Mouse (Mus musculus) forebrain, embryonic 12.5 days (tissue): ENCODE measurements at regions not wholly inside any gene's neighbourhood (a gene's known extent, or its start where the extent isn't known, plus 50 kb on each side); places are given as distances from the start of the nearest gene placed in this dataset.

Source experiments
- ATAC-seq: fragments of 200-750 bp; cut with Nextera tagmentation; 2 replicates; pipeline ENCODE4 v1.8.0; 2017; ENCODE audit warnings: moderate TSS enrichment; ENCODE audit not compliant: low FRiP score
- H3K27ac ChIP-seq: fragments of 300-500 bp; sonication (generic); 2 replicates; pipeline ENCODE4 v1.5.1; 2016; ENCODE audit warnings: mild to moderate bottlenecking
- H3K27me3 ChIP-seq: fragments of 300-500 bp; sonication (generic); 2 replicates; pipeline ENCODE4 v1.6.1; 2016; ENCODE audit warnings: mild to moderate bottlenecking
- H3K36me3 ChIP-seq: fragments of 300-500 bp; sonication (generic); replicated peaks from 2 replicates; pipeline ENCODE4 v1.6.1; 2016; ENCODE audit warnings: mild to moderate bottlenecking
- H3K4me1 ChIP-seq: fragments of 300-500 bp; sonication (generic); 2 replicates; pipeline ENCODE4 v1.6.1; 2016
- H3K4me2 ChIP-seq: fragments of 300-500 bp; sonication (generic); 2 replicates; pipeline ENCODE4 v1.6.1; 2016; ENCODE audit warnings: mild to moderate bottlenecking, moderate library complexity
- H3K4me3 ChIP-seq: fragments of 300-500 bp; sonication (generic); replicated peaks from 2 replicates; pipeline ENCODE4 v1.5.1; 2016; ENCODE audit warnings: mild to moderate bottlenecking
- H3K9ac ChIP-seq: fragments of 300-500 bp; sonication (generic); 2 replicates; pipeline ENCODE4 v1.6.1; 2016; ENCODE audit warnings: mild to moderate bottlenecking
- H3K9me3 ChIP-seq: fragments of 300-500 bp; sonication (generic); 2 replicates; pipeline ENCODE4 v1.6.1; 2016
- WGBS: fragments of 180-500 bp; shearing (Covaris S2); methylation state at CpG from one replicate; pipeline ENCODE4 v1.1.7; 2016; 5-methylcytosine and 5-hydroxymethylcytosine counted together

DNA sequence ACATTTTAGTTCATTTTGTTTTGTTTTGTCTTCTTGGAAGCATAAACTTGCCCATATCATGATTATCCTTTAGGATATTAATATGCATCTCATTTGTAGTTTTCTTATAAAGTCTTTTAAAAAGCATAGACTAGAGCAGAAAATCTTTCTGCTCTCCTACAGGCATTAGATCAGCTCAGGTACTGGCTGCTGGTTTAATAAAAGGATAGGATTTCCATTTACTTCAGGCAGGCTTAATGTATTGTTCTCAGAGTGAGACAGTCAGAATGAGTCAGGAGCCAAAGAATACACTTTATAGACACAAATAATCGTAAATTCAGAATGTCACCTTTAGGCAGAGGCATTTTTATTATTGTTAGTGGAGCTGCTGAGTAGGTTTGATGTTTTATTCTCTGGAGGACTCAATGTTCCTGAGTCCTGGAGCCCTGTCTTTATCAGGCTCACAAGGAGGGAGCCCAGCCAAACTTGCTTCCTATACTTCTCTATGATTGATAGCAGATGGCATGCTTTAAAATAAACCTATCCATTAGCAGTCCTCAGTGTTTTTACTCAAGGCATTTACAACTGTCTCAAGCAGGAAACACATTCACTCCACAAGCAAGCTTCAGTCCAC is 469.5 kb upstream of the Zeb2 start:
- H3K4me3 ChIP-seq, result no peak overlapping the region
- H3K27ac ChIP-seq, result no peak overlapping the region
- H3K4me1 ChIP-seq, result no peaks in the 10 kb centered on the region
- no peak for ATAC-seq
- no peaks in the 10 kb centered on the region for H3K9me3 ChIP-seq
- H3K4me2 ChIP-seq, result no peak overlapping the region
- H3K9ac ChIP-seq, result no peak overlapping the region
- no peaks in the 10 kb centered on the region for H3K27me3 ChIP-seq
- WGBS, result 72% methylated on average over 1 of the region's 1 CpGs
- H3K36me3 ChIP-seq, result no peaks in the 10 kb centered on the region

DNA sequence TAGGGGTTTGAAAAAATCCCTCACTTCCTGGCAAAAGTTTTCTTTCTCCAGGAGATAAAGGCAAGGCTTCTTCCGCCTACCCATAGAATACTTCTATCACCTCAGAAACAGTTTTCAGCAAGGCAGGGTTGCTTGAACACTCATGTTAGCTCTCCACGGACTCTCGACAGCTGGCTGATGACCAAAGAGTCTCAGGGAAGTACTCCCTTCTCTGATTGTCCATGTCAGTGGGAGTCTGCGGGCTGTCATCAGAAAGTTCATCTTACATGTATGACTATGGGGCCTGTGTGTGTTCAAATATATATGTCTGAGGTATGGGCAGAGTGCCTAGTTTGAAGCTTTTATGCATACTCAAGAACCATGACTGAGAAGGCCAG is 464.3 kb upstream of the Zeb2 start:
- Histone ChIP-seq H3K27ac (no peak overlapping the region), H3K4me1 (no peaks in the 10 kb centered on the region), H3K9me3 (no peaks in the 10 kb centered on the region), H3K27me3 (no peaks in the 10 kb centered on the region), H3K4me2 (no peak overlapping the region), H3K36me3 (no peaks in the 10 kb centered on the region), H3K9ac (no peak overlapping the region), H3K4me3 (no peak overlapping the region)
- WGBS, result 90% methylated on average over 4 of the region's 4 CpGs
- ATAC-seq, result no peak

DNA sequence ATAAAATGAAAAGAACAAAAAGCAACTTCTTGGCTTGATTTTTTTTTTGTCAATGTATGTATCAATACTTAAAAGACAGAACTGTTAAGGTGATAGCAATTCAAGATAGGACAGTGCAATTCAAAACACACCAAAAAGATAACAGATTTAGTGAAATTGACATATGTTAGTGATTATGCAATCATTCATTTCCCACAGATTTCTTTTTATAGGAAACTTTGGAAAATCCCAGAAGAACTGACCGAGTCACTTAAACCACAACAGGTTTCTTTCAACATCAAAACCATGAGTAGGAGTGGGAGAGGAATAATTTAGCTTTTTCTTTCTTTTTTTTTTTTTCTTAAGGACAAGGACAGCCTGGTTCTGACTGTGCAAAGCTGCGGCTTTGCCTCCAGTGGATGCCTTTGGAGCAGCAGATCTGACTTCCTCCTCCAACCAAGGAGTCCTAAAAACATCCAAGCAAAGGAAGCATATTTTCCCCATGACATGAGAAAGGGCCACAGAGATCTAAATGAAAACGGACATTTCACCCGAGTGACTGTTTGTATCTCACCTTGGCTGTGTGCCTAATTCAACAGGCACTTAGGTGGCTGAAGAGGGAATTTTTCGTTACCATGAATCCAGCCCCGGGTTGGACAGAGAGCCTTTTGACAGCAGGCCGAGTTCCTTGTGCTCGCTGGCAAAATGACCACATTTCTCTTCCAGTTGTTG is 463.8 kb upstream of the Zeb2 start:
- no peaks in the 10 kb centered on the region for H3K4me1 ChIP-seq
- no peaks in the 10 kb centered on the region for H3K27me3 ChIP-seq
- no peak overlapping the region for H3K27ac ChIP-seq
- 78% methylated on average over 8 of the region's 8 CpGs for WGBS
- no peaks in the 10 kb centered on the region for H3K36me3 ChIP-seq
- H3K4me3 ChIP-seq, result no peak overlapping the region
- H3K4me2 ChIP-seq, result no peak overlapping the region
- ATAC-seq, result no peak
- H3K9me3 ChIP-seq, result no peaks in the 10 kb centered on the region
- no peak overlapping the region for H3K9ac ChIP-seq

DNA sequence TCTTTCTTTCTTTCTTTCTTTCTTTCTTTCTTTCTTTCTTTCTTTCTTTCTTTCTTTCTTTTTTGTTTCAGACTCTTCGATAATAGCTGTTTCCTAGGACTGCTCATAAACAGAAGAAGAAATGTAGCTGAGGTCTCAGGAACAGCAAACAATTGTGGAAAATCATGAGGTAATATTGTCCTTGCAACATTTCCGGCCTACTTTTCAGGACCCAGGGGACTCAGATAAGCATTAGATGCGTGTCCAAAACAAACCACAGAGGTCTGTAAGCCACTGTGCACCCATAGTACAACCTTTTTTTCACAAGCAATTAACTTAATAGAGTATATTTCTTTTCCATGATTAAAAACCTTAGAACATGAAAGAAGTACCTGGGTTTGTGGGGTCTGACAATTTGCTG is 455.7 kb upstream of the Zeb2 start:
- ATAC-seq, result no peak
- H3K4me2 ChIP-seq, result no peak overlapping the region

DNA sequence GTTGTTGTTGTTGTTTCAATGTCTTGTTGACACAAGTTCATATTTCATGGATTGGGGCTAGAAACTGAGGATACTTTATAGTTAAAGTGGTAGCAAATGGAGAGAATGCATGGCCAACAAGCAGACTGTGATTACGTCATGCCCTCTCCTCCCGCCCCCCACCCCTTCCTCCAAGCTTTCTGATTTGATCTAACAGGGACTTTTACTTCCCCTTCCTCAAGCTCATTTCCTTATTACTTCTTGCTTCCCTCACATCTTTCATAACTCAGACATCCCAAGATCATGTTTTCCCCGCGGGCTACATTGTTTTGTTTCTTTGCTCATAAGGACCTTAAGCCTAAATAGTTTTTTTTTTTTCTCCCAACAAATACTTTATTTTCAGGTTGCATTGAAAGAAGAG is 437.5 kb upstream of the Zeb2 start:
- Histone ChIP-seq H3K4me1 (no peaks in the 10 kb centered on the region), H3K4me2 (no peak overlapping the region), H3K27ac (no peak overlapping the region), H3K36me3 (no peaks in the 10 kb centered on the region), H3K27me3 (no peaks in the 10 kb centered on the region), H3K9me3 (no peaks in the 10 kb centered on the region), H3K4me3 (no peak overlapping the region), H3K9ac (no peak overlapping the region)
- 89% methylated on average over 4 of the region's 4 CpGs for WGBS
- no peak for ATAC-seq

More for the DNA sequence above, 455.7 kb upstream of the Zeb2 start:
- WGBS, result 95% methylated on average over 3 of the region's 3 CpGs
- Histone ChIP-seq H3K9ac (no peak overlapping the region), H3K27ac (no peak overlapping the region), H3K27me3 (no peaks in the 10 kb centered on the region), H3K9me3 (no peaks in the 10 kb centered on the region), H3K4me1 (no peaks in the 10 kb centered on the region), H3K36me3 (no peaks in the 10 kb centered on the region), H3K4me3 (no peak overlapping the region)

DNA sequence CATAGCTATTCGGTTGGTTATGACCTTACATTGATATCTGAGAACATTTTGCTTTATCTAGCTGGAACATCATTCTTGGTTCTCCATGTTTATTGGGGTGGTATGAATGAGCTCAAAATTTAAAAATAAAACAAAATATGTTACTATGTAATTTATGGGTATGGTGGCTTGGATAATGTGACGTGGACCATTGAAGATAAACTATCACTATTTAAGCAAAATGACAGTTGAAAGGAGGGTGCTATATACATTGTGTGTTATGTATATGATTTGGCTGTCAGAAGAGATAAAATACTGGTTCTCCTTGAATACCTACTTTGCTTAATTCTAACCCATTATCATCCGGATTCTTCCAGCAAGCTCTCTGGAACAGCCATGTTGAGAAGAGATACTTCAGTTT is 424.2 kb upstream of the Zeb2 start:
- WGBS, result 97% methylated on average over 3 of the region's 3 CpGs
- Histone ChIP-seq H3K4me1 (no peaks in the 10 kb centered on the region), H3K9ac (no peak overlapping the region), H3K4me3 (no peak overlapping the region), H3K27me3 (no peaks in the 10 kb centered on the region), H3K27ac (no peak overlapping the region), H3K4me2 (no peak overlapping the region), H3K9me3 (no peaks in the 10 kb centered on the region), H3K36me3 (no peaks in the 10 kb centered on the region)
- ATAC-seq, result no peak

DNA sequence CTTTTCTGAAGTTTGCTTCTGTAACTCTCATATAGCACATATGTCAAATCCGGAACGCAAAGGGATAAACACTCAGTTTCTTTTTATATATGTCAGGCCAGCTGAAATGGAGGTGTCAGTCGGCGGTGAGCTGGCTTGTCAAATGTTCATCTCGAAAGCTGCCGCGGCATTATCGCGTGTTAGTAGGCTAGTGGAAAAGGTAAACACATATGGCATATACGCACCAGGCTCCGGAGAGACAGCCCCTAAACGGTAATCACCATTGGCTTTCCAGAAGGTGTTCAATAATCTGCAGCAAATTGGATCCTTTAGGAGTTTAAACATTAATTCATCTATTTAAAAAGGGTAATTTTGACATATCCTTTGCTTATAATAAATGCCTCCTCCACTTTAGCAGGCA is 421.8 kb upstream of the Zeb2 start:
- H3K27ac ChIP-seq, result no peak overlapping the region

DNA sequence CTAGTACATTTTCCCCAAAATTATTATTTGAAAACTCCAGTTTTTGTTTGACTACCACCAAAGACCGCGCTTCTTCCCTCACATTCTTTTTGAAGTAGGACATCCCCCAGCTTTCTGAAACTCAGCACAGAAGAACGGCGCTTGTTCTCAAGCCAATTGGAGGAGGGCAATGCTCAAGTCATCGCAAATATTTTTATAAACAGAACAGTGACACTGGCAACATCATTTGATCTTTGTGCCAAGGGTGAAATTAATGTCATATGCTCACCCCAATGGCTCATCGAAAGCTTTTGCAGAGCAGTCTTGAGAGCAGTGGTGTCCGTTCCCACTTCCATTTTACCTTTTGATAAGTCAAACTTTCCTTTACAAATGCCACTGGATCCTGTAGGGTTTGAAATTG is 420.5 kb upstream of the Zeb2 start:
- H3K9me3 ChIP-seq, result no peaks in the 10 kb centered on the region
- H3K36me3 ChIP-seq, result no peaks in the 10 kb centered on the region
- 92% methylated on average over 7 of the region's 7 CpGs for WGBS
- H3K27me3 ChIP-seq, result no peaks in the 10 kb centered on the region
- no peak overlapping the region for H3K4me3 ChIP-seq
- ATAC-seq, result no peak
- no peak overlapping the region for H3K9ac ChIP-seq
- no peak overlapping the region for H3K4me2 ChIP-seq
- no peaks in the 10 kb centered on the region for H3K4me1 ChIP-seq
- no peak overlapping the region for H3K27ac ChIP-seq

More for the DNA sequence above, 421.8 kb upstream of the Zeb2 start:
- no peak for ATAC-seq
- Histone ChIP-seq H3K9me3 (no peaks in the 10 kb centered on the region), H3K4me2 (no peak overlapping the region), H3K9ac (no peak overlapping the region), H3K4me1 (no peaks in the 10 kb centered on the region), H3K36me3 (no peaks in the 10 kb centered on the region), H3K27me3 (no peaks in the 10 kb centered on the region), H3K4me3 (no peak overlapping the region)
- 88% methylated on average over 12 of the region's 12 CpGs for WGBS

DNA sequence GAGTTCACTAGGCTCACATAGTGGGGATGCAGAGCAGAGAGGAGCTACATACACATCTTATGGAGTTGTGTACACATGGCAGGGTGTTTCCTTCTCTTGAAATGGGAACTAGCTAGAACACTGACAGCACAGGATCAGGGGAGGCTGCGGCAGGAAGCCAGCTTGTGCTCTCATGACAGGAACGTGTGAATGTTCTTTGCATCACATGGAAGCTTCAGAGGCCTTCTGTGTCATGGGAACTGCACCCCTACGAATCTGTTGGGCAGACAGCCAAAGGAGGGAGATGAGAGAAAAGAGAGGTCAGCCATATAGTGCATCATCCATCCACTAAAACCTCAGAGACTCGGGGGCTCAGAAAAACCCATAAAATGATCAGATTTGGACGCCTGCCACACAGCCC is 417.6 kb upstream of the Zeb2 start:
- 80% methylated on average over 5 of the region's 5 CpGs for WGBS
- Histone ChIP-seq H3K9me3 (no peaks in the 10 kb centered on the region), H3K27me3 (no peaks in the 10 kb centered on the region), H3K27ac (no peak overlapping the region), H3K4me1 (no peaks in the 10 kb centered on the region), H3K9ac (no peak overlapping the region), H3K4me2 (no peak overlapping the region), H3K4me3 (no peak overlapping the region), H3K36me3 (no peaks in the 10 kb centered on the region)
- no peak for ATAC-seq

DNA sequence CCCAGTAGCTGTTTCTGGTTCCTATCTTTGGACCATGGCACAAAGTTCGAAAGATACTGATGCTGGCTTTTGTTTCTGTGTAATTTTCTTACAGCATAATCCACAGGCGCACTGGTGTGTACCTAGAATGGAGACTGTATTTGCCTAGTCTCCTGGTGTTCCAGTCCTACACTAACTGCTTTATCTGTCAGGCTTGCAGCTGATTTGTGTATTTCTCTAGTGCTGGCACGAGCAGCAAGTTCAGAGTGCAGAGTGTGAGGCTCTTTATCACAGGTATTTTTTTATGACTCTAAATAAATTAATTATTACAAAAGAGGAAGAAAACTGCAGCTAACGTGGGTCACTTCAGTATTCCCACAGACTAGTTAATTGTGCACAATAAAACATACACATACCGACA is 405.1 kb upstream of the Zeb2 start:
- 81% methylated on average over 5 of the region's 5 CpGs for WGBS
- Histone ChIP-seq H3K27me3 (no peaks in the 10 kb centered on the region), H3K4me3 (no peak overlapping the region), H3K9me3 (no peaks in the 10 kb centered on the region), H3K36me3 (no peaks in the 10 kb centered on the region), H3K4me1 (no peaks in the 10 kb centered on the region), H3K4me2 (no peak overlapping the region), H3K27ac (no peak overlapping the region), H3K9ac (no peak overlapping the region)
- ATAC-seq, result no peak

DNA sequence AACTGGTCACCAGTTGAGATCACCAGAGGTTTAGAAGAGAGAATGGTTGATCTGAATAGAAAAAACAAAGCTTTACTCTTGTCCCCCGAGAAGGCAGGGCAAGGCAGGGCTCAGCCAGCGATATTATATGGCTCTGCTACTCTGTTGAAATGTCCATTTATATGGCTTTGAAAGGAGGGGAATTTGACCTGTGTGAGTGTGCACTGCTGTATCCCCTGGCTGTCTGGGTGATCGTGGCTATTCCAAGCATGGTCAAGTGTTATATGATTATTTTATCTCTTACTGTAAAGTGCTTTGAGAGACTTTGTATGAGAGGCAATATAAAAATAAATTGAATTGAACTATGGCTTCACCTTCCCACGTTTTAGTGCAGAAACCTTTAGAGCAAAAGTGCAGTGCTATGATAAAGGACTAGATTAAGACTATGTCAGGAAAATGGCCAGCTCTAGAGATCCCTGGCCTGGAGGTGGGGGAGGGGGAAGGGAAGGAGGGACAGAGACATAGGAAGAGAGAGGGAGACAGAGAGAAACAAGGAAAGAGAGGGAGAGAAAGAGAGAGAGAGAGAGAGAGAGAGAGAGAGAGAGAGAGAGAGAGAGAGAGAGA is 402.5 kb upstream of the Zeb2 start:
- Histone ChIP-seq H3K4me1 (no peaks in the 10 kb centered on the region), H3K4me3 (no peak overlapping the region), H3K27me3 (no peaks in the 10 kb centered on the region), H3K36me3 (no peaks in the 10 kb centered on the region), H3K9ac (no peak overlapping the region), H3K9me3 (no peaks in the 10 kb centered on the region), H3K27ac (no peak overlapping the region), H3K4me2 (no peak overlapping the region)
- 49% methylated on average over 4 of the region's 4 CpGs for WGBS
- ATAC-seq, result no peak

DNA sequence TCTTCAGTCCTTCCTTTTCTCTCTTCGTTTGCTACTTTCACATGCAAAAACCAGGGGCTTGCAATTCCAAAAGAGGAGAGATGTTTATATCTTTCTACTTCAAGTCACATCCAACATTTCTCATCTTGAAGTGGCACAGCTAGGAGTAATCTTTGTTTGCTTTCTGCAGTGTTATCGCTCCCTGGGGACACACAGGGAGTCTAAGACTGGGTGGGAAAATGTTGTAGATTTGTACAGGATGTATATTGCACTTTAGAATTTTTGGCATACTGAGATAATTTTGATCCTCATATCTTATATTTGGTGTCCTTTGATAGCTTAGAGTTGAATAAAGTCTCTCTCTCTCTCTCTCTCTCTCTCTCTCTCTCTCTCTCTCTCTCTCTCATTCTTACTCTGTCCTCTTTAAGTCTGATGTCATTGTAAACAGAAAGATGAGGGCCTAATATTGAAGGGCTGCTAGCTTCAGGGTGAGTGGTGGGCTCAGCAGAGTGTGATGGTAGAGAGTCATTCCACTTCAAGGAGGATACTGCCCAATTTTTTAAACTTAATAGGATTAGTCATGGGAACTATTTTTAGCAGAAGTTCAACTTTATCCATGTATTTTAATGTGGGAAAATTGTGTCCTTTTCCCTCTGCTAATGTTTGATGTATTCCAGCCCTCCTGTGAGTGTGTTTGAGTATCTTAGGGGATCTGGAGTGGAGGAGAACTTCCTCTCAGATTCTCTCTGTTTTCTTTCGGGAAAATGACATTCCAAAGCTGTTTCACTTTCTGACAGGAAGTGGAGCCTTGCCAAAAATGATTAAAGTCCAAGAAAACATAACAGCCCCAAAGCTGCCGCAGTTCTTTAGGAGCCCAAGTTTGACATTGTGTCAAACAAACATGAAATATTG is 397.3 kb upstream of the Zeb2 start:
- Histone ChIP-seq H3K9me3 (no peaks in the 10 kb centered on the region), H3K4me2 (no peak overlapping the region), H3K36me3 (no peaks in the 10 kb centered on the region), H3K9ac (no peak overlapping the region), H3K4me1 (no peaks in the 10 kb centered on the region), H3K4me3 (no peak overlapping the region), H3K27me3 (no peaks in the 10 kb centered on the region), H3K27ac (no peak overlapping the region)
- WGBS, result 70% methylated on average over 4 of the region's 4 CpGs
- no peak for ATAC-seq
